Mouse (Mus musculus): ENCODE results near the gene Mex3a.

DNA sequence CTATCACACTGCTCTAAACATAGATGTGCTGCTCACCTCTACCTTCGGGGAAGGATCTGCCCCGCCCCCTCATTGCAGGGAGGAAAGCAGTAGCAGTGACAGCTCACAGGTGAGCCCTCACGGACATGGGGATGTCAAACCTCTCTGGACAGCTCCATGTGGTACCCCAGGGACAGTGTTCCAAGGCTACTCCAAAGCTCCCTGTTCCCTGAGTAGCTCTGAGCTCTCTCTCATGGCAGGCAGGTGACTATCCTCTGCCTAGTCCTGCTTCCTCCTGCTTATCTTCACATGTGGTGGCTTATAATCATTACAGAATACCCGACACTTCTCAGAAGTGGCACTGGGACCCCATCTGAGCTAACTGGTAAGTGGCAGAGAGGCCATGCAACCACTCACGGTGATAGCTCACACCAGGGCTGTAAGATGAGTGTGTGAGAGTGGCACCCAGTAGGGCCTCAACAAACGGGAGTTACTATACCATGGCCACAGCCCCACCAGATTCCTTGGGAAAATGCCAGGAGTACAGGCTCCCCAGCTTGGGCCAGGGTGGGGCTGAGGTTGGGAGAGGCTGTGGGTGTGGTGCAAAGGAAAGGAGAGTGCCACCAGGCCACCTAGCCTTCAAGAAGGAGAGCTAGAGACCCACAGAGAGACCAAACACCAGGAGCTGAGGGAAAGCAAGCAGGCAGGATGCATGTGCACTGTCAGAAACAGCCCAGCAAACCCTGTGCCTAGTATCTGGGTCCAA is 14.7 kb downstream of the Mex3a start:
- TF ChIP-seq CTCF (IDR thresholded peaks at IDR 0.05; ENCODE audit: insufficient read depth, low read length) (no peak), POLR2A (IDR thresholded peaks at IDR 0.05; ENCODE audit: borderline replicate concordance, extremely low read depth, low read depth, low read length) (no peak)

Measured in lung, adult 2 months (tissue).